Mouse (Mus musculus) embryonic fibroblast, embryonic 13.5 days (primary cell): ENCODE data around the gene Kazn.
A peak's percentile ranks its signal among the peaks of the same experiment; 100 is the strongest.

Source experiments
- CTCF ChIP-seq: IDR thresholded peaks from 2 replicates; pipeline ENCODE4 v1.5.1; 2011; ENCODE audit warnings: mild to moderate bottlenecking, control low read depth, low read length, moderate library complexity, borderline replicate concordance; ENCODE audit not compliant: insufficient read depth
- POLR2A ChIP-seq: IDR thresholded peaks from 2 replicates; pipeline ENCODE4 v1.6.1; 2011; ENCODE audit warnings: low read depth, mild to moderate bottlenecking, control low read depth, low read length, moderate library complexity

GRCm38 (mm10) chr4:142098303-142098702 lies 140.9 kb downstream of the Kazn start:
- 0 out of 2 replicates have a peak, but pooled peaks have one; percentile 38 for TF ChIP-seq CTCF
- no peak for TF ChIP-seq POLR2A
